Mouse (Mus musculus): Measurements from ENCODE around the gene Ankrd66.

Ankrd66 gene

DNA sequence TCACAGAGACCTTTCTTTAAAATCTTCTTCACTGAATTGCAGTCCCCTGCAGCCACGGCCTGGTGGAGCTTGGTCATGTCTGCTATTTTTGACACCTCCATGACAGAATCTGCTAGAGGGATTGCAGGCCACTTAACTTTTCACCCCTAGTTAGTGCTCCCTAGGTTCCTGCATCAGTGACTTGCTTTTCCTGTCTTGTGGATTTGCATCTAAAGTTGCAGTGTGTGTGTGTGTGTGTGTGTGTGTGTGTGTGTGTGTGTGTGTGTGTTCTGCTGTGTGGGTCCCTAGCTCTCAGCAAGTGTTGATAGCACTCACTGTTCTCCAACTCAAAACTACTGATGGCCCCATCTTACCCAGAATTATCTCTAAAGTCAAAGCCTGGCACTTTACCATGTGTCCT, at the start of gene Ankrd66:
Gene Ankrd66, minus strand, starts transcription at position 101 of the 400 bp plus-strand sequence.
- no peak for DNase-seq (ENCODE audit: low spot score in 2 of 2)

DNA sequence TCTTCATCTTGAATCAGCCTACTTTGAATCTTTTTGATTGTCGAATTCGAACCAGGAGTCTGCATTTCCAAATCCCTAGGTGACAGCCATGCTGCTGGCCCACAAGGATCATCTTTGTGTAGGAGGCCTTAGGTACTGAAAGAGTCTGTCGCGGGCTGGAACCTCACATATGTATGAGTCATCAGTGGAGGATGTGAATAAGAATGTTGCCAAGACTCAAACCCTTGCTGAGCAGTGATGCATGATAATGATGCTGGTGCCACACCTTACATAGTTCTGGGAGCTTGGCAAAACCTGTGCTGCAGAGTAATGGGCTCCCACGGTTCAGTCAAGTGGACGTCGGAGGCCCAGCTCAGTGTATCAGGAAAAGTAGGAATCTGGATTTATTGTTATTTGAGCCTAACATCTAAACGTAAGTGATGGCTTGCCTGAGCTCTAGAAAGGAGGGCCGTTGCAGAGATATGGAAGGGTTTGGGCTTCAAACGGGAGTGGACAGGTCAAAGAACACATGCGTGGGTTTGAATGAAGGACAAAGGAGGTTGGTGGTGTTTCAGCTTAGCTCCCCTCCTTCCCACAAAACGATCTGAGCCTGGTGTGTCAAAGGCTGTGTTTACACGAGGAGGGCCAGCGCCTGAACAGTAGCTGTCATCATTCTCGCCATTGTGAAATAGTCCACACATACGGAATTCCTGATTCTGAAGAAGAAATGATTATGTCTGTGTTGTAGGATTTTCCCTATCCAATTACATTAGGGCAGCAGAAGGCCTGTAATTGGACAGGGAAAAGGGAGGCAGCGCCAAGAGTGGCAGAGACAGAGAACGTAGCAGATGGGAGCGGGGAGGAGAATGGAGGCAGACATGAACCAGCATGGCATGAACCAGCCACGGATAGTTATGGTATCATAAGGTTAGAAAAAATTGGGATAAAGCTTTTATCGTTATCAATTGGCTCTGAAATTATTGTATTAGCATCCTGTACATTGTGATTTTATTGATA, 49.2 kb upstream of the Ankrd66 start:
- DNase-seq (ENCODE audit: low spot score in 2 of 2) = no peak

DNA sequence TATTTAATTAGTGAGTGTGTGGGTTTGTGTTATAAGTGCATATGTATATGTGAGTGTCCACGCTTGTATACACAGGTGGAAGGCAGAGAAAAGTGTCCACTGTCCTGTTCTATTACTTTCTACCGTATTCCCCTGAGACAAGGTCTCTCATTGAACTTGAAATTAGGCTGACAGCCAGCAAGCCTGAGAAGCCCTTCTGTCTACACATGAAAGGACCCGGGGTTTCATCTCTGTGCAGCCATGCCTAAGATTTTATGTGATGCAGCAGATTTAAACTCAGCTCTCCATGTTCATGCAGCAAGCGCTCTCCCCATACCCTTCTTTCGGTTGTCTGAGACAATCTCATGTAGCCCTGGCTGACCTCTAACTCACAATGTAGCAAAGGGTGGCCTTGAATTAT, 47.1 kb upstream of the Ankrd66 start:
- DNase-seq (ENCODE audit: low spot score in 2 of 2) = no peak

GRCm38 (mm10) chr17:43589750-43590149, 46.3 kb upstream of the Ankrd66 start:
- DNase-seq (ENCODE audit: low spot score in 2 of 2) = no peak

DNA sequence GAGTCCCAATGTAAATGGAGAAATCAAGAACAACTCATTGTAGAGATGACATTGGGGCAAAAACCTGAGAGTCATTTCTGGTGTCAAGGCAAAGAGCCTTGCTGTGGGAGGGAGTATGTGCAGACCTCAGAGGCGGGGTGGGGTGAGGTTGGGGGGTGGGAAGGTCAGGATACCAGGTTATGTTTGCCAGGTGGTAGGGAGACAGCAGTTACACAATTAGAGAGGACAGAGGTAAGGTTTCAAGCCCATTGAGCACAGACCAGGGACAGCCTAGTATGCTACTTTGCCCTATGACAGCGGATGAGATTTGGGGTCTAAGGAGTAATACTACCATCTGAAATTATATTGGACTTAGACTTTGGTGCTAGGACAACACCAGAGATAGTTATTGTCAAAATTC, 43.8 kb upstream of the Ankrd66 start:
- no peak for DNase-seq (ENCODE audit: low spot score in 2 of 2)

DNA sequence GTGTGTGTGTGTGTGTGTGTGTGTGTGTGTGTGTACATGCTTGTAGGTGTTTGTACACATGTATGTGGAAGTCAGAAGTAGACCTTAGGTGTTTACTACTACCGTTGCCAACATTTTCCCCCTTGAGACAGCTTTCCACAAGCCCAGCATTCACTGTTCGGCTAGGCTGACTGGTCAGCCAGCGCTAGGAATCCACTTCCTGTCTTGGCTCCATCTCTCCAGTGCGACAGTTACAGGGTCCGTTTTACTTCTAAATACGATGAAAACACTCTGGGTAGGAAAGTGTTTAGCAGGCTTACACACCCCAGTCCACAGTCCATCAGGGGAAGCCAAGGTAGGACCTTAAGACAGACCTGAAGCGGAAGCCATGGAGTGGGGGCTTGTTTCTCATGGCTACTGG, 41.3 kb upstream of the Ankrd66 start:
- no peak for DNase-seq (ENCODE audit: low spot score in 2 of 2)

- no peak for DNase-seq (ENCODE audit: low spot score in 2 of 2)
Measured at GRCm38 (mm10) chr17:43581012-43581467, 37.6 kb upstream of the Ankrd66 start.

DNA sequence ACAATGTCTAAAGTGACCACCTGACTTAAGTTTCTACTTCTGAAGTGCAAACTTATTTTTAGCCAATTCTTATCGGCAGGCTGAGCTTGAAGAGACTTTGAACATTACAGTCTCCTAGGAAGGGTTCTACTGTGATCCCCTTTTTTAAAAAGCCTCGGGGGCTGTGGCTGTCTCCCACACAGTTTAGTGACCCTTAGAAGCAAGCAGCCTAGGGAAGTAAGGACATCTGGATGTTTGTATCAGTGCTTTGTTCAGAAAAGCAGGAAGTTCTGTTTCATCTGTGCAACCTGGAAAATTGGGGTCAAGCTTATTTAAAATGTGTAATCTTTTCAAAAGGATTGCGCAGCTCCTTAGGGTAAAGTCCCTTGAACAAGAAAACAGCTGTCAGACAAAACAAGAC, 37.0 kb upstream of the Ankrd66 start:
- no peak for DNase-seq (ENCODE audit: low spot score in 2 of 2)

DNA sequence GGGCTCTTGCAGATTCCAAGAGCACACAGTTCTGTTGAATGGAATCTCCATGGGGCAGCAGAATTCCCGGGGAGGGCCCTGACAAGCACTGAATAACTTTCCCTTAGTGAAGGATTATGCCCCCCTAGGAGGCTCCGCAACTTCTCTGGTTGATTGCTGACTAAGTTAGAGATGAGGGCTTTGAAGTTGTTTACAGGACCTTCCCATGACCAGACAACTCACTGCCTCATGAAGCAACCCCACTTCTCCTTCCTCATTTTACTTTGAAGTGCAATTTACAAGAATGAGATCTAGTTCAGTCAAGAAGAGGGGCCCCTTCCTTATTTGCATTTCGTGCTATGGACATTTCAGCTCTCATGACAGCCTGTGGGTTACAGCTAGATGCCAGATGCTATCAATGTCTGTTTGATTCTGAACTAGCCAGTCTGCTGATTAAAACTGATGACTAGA, 30.2 kb upstream of the Ankrd66 start:
- no peak for DNase-seq (ENCODE audit: low spot score in 2 of 2)

DNA sequence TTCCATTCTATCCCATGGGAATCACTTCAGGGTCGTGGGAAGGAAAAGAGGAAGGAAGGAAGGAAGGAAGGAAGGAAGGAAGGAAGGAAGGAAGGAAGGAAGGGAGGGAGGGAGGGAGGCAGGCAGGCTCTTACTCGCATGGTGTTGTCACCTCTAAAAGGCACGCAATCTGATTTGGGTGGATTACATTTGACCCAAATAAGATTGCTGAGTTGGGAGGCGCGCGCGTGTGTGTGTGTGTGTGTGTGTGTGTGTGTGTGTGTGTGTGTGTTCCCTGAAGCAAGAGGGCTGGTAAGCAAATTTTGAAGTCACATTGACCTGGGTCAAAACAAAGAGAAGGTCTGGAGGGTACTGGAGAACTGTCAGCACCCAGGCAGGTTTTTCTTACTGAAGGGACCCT, 25.8 kb upstream of the Ankrd66 start:
- DNase-seq (ENCODE audit: low spot score in 2 of 2) = no peak

DNA sequence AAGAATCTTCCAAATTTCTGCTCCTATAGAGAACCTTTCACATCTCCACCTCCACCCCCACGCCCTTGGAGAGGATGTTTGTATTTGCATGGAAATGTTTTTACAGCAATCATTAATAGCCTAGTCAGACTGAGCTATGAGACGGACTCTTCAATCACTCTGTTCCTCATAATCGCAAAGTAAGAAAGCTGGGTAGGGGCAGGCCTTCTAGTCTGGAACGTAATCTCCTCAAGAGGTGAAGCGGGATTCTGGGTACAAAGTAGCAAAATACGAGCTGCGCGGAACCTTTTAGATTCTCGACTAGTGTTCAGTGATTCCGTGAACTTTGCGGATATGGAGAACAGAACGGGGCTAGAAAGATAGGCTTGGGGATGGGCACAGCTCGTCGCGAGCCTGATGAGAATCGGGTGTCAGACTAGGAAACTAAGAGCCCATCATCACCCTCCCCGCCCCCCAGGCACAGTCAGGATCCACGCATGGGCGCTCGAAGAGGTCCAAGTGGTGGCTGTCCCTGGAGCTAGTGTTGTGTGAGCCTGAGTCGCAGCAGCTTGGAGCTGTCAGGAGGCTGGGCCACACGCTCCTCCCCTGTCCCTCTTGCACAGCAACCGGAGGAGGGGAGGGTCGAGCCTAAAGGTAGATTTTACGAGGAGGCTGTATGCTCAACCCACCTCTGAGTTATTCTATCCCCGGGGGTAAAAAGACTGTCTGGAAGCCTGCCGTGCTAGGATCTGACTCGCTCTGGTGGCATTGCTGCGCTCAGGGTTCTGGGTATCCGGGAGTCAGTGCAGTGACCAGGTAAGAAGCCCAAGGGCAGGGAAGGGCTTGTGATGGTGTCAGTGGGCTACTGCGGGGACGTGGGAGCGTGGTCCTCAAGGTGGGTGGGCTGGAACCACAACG, 24.8 kb upstream of the Ankrd66 start, which contains the start of gene Pla2g7:
Gene Pla2g7, plus strand, starts transcription at position 107 of the 897 bp plus-strand sequence.
- peak; percentile 17 to 46 for DNase-seq (ENCODE audit: low spot score in 2 of 2)

DNA sequence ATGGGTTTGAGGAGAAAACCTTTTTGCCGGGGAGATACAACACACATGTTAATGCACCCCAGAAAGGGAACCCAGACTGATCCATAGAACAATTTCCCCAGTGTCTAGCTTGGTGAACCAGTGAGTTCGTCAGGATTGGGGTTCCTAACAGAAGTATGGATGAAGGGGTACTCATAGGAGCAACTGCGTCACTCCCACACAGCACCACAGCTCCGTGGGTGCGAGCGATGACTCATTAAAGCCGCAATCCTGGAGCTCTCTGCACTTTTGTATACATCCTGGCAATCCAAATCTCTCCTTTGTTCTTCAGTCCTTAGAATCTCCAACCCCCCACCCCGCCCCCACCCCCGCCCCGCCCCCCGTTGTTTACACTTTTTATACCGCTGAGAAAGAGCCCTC, 24.2 kb upstream of the Ankrd66 start:
- DNase-seq (ENCODE audit: low spot score in 2 of 2) = no peak

- DNase-seq (ENCODE audit: low spot score in 2 of 2) = no peak
Measured at GRCm38 (mm10) chr17:43563192-43563987, 20.0 kb upstream of the Ankrd66 start.

DNA sequence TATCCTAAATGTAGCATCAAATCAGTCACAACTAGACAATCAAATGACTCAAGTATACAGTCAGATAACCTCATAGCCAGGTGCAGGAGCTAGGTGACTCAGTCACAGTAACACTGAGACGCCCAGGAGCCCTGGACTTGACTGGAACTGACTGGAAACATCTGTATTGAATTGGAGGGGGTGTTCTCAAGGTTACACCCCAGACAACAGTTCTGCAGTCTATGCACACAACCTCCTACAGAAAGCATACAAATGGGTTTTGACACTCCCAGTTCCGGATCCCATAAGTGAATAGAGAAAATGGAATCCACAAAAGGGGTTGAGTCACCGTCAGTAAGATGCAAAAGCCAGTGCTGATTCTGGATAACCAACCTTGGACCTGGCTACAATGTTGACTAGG, 15.2 kb upstream of the Ankrd66 start:
- no peak for DNase-seq (ENCODE audit: low spot score in 2 of 2)

GRCm38 (mm10) chr17:43557541-43558090, 14.2 kb upstream of the Ankrd66 start:
- DNase-seq (ENCODE audit: low spot score in 2 of 2) = peak; percentile 32 to 36

GRCm38 (mm10) chr17:43557104-43557503, 13.7 kb upstream of the Ankrd66 start:
- DNase-seq (ENCODE audit: low spot score in 2 of 2) = no peak

DNA sequence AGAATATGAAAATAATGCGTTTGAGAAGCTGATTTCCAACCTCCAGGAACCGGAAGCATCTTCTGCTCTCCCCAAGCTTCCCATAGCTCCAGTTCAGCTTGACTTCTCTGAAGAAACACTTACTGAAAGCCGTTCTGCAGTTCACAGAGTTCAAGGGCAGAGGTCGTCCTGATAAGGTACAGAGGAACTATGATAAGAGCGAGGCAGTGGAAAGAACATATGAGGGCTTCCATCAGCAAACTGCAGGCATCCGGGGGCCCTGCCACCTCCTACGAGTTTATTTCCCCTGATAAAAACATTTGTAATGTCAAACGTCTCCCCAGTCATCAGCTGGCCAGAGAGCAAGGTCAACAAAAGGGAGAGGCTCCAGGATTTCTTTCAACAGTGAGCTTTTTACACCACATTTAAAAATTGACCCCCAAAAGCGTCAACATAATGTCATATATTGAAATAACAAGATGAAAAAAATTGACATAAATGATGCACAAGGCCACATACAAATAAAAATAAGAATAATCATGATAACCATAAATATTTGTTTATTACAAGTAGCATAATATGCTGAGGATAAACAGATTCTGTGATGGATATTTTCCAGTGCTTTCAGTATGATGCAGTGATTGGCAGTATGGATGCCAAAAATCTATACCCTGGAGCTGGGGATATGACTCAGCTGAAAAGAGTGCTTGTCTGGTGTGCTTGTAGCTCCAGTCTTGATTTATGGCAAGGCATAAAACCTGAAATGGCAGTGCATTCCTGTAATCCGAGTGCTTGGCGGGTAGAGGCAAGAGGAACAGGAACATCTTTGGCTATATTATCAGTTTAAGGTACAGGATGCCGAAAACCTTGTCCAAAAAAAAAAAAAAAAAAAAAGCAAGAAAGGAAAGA, 11.3 kb upstream of the Ankrd66 start:
- DNase-seq (ENCODE audit: low spot score in 2 of 2) = no peak

DNA sequence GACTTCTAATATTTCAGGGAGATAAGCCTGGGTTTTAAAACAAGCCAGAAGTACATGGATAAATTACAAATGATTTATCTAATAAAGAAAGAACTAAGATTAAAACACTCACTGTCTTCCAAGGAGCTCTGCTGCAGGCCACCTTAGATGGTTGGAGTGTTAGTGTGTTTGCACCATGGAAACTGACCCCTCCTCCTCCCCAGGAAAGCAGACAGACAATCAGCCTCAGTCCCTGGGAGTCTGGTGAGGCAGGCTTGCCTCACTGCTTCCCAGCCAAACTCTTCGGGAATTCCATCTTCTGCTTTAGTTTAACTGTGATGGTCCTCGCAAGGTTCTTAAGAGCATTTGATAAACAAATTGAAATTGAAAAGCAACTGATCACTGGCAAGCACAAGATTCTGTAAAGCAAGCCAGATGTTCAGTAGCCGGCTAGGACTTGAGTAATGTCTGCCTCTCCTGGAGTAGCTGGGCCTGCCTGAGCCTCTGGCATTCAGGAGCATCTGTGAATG, 7.7 kb upstream of the Ankrd66 start:
- DNase-seq (ENCODE audit: low spot score in 2 of 2) = no peak

GRCm38 (mm10) chr17:43544040-43544439, 601 bp upstream of the Ankrd66 start:
- no peak for DNase-seq (ENCODE audit: low spot score in 2 of 2)

GRCm38 (mm10) chr17:43538767-43539166, 4.7 kb downstream of the Ankrd66 start:
- no peak for DNase-seq (ENCODE audit: low spot score in 2 of 2)
